Mouse (Mus musculus) heart, embryonic 11.5 days (tissue): ENCODE data around the gene App. TPM values are rescaled to one million over a fixed set of nuclear protein-coding genes. Genes with fewer than 3 reads are reported as not detected.
A peak's percentile ranks its signal among the peaks of the same experiment; 100 is the strongest.

Experiments used
- ATAC-seq: fragments of 200-750 bp; cut with Nextera tagmentation; replicated peaks from 2 replicates; pipeline ENCODE4 v1.8.0; 2017; ENCODE audit warnings: moderate library complexity; ENCODE audit not compliant: insufficient number of reproducible peaks, low FRiP score, low TSS enrichment
- H3K27ac ChIP-seq: fragments of 300-500 bp; sonication (generic); 2 replicates; pipeline ENCODE4 v1.5.1; 2014; ENCODE audit warnings: mild to moderate bottlenecking, low read depth, low read length
- H3K27me3 ChIP-seq: fragments of 300-500 bp; sonication (generic); 2 replicates; pipeline ENCODE4 v1.6.1; 2014; ENCODE audit warnings: mild to moderate bottlenecking, low read length, mixed read lengths; ENCODE audit not compliant: control insufficient read depth, insufficient read depth
- H3K36me3 ChIP-seq: fragments of 300-500 bp; sonication (generic); 2 replicates; pipeline ENCODE4 v1.6.1; 2014; ENCODE audit warnings: mild to moderate bottlenecking, low read length, moderate library complexity, mixed read lengths; ENCODE audit not compliant: control insufficient read depth, insufficient read depth
- H3K4me1 ChIP-seq: fragments of 300-500 bp; sonication (generic); 2 replicates; pipeline ENCODE4 v1.6.1; 2014; ENCODE audit warnings: low read length; ENCODE audit not compliant: control insufficient read depth, insufficient read depth
- H3K4me2 ChIP-seq: fragments of 300-500 bp; sonication (generic); 2 replicates; pipeline ENCODE4 v1.6.1; 2014; ENCODE audit warnings: mild to moderate bottlenecking, moderate library complexity
- H3K4me3 ChIP-seq: fragments of 300-500 bp; sonication (generic); 2 replicates; pipeline ENCODE4 v1.5.1; 2014; ENCODE audit warnings: low read depth, low read length
- H3K9ac ChIP-seq: fragments of 300-500 bp; sonication (generic); 2 replicates; pipeline ENCODE4 v1.6.1; 2014; ENCODE audit warnings: mild to moderate bottlenecking, low read depth, low read length, moderate library complexity
- H3K9me3 ChIP-seq: fragments of 300-500 bp; sonication (generic); replicated peaks from 2 replicates; pipeline ENCODE4 v1.6.1; 2016; ENCODE audit warnings: low read length; ENCODE audit not compliant: control insufficient read depth
- WGBS: fragments of 180-500 bp; shearing (Covaris S2); extraction: QIAGEN DNeasy Blood & Tissue Kit; methylation state at CpG from one replicate; pipeline ENCODE4 v1.1.7; 2014; ENCODE audit not compliant: insufficient replicate concordance; 5-methylcytosine and 5-hydroxymethylcytosine counted together
- polyA plus RNA-seq: library from polyadenylated mRNA; unstranded; fragments of >200 nt; fragmentation: Nextera tagmentation; extraction: Ambion mirVana; gene quantifications from 2 replicates; pipeline ENCODE4 v1.2.1, GENCODE M21; 2014

App gene
- polyA plus RNA-seq, 1 experiment from 2014 or later: 143 TPM

- H3K27me3 ChIP-seq: no peaks in the 10 kb centered on the region
- WGBS: 62% methylated on average over 13 of the region's 13 CpGs
- no peak overlapping the region for H3K27ac ChIP-seq
- H3K4me3 ChIP-seq: no peak overlapping the region
- H3K4me1 ChIP-seq: peaks cover 9% of the 10 kb centered on the region
- no peak overlapping the region for H3K4me2 ChIP-seq
- no peaks in the 10 kb centered on the region for H3K9me3 ChIP-seq
- 0 out of 2 replicates have a peak, but pooled peaks have one; percentile 39 for ATAC-seq
- H3K9ac ChIP-seq: no peak overlapping the region
- no peaks in the 10 kb centered on the region for H3K36me3 ChIP-seq
Observed at GRCm38 (mm10) chr16:85110428-85110827, 63.1 kb downstream of the App start.

GRCm38 (mm10) chr16:85108486-85108885 is 65.1 kb downstream of the App start:
- H3K27me3 ChIP-seq: no peaks in the 10 kb centered on the region
- no peak overlapping the region for H3K27ac ChIP-seq
- no peaks in the 10 kb centered on the region for H3K36me3 ChIP-seq
- H3K9ac ChIP-seq: no peak overlapping the region
- H3K4me1 ChIP-seq: peaks cover 10% of the 10 kb centered on the region
- no peak overlapping the region for H3K4me2 ChIP-seq
- ATAC-seq: no peak
- H3K4me3 ChIP-seq: no peak overlapping the region
- WGBS: 84% methylated on average over 7 of the region's 7 CpGs
- no peaks in the 10 kb centered on the region for H3K9me3 ChIP-seq

GRCm38 (mm10) chr16:85106644-85107323 is 66.8 kb downstream of the App start:
- no peak overlapping the region for H3K27ac ChIP-seq
- H3K36me3 ChIP-seq: no peaks in the 10 kb centered on the region
- H3K4me3 ChIP-seq: no peak overlapping the region
- 87% methylated on average over 9 of the region's 9 CpGs for WGBS
- ATAC-seq: no peak
- H3K4me1 ChIP-seq: peaks cover 10% of the 10 kb centered on the region
- no peak overlapping the region for H3K4me2 ChIP-seq
- H3K9ac ChIP-seq: no peak overlapping the region
- no peaks in the 10 kb centered on the region for H3K27me3 ChIP-seq
- no peaks in the 10 kb centered on the region for H3K9me3 ChIP-seq

- Histone ChIP-seq H3K9ac (no peak overlapping the region), H3K27me3 (no peaks in the 10 kb centered on the region), H3K4me1 (peaks cover 6% of the 10 kb centered on the region), H3K27ac (no peak overlapping the region), H3K4me3 (no peak overlapping the region), H3K4me2 (no peak overlapping the region), H3K9me3 (no peaks in the 10 kb centered on the region), H3K36me3 (no peaks in the 10 kb centered on the region)
- WGBS: 68% methylated on average over 4 of the region's 4 CpGs
- ATAC-seq: no peak
Observed at GRCm38 (mm10) chr16:85105603-85106002, 68.0 kb downstream of the App start.

GRCm38 (mm10) chr16:85103116-85103787 is 70.3 kb downstream of the App start:
- Histone ChIP-seq H3K27me3 (no peaks in the 10 kb centered on the region), H3K4me2 (no peak overlapping the region), H3K9me3 (no peaks in the 10 kb centered on the region), H3K36me3 (no peaks in the 10 kb centered on the region), H3K4me1 (peaks cover 9% of the 10 kb centered on the region), H3K9ac (no peak overlapping the region), H3K27ac (no peak overlapping the region), H3K4me3 (no peak overlapping the region)
- 78% methylated on average over 13 of the region's 13 CpGs for WGBS
- ATAC-seq: no peak

GRCm38 (mm10) chr16:85101544-85101943 is 72.0 kb downstream of the App start:
- H3K4me3 ChIP-seq: no peak overlapping the region
- peaks cover 9% of the 10 kb centered on the region for H3K4me1 ChIP-seq
- H3K4me2 ChIP-seq: no peak overlapping the region
- no peaks in the 10 kb centered on the region for H3K27me3 ChIP-seq
- 71% methylated on average over 3 of the region's 3 CpGs for WGBS
- H3K9ac ChIP-seq: no peak overlapping the region
- H3K27ac ChIP-seq: no peak overlapping the region
- H3K9me3 ChIP-seq: no peaks in the 10 kb centered on the region
- no peaks in the 10 kb centered on the region; the same call in 1 of the 2 replicates for H3K36me3 ChIP-seq
- no peak for ATAC-seq

GRCm38 (mm10) chr16:85100806-85101205 is 72.8 kb downstream of the App start:
- no peak for ATAC-seq
- Histone ChIP-seq H3K4me1 (peaks cover 9% of the 10 kb centered on the region), H3K27me3 (no peaks in the 10 kb centered on the region), H3K9ac (no peak overlapping the region), H3K27ac (no peak overlapping the region), H3K36me3 (no peaks in the 10 kb centered on the region; the same call in 1 of the 2 replicates), H3K4me2 (no peak overlapping the region), H3K4me3 (no peak overlapping the region), H3K9me3 (no peaks in the 10 kb centered on the region)
- WGBS: 48% methylated on average over 3 of the region's 3 CpGs

GRCm38 (mm10) chr16:85099487-85099886 is 74.1 kb downstream of the App start:
- H3K4me3 ChIP-seq: no peak overlapping the region
- ATAC-seq: no peak
- H3K4me1 ChIP-seq: peaks cover 9% of the 10 kb centered on the region
- peak overlapping the region; percentile 66 for H3K27ac ChIP-seq
- no peak overlapping the region for H3K9ac ChIP-seq
- H3K27me3 ChIP-seq: no peaks in the 10 kb centered on the region
- H3K9me3 ChIP-seq: no peaks in the 10 kb centered on the region
- no peak overlapping the region for H3K4me2 ChIP-seq
- no peaks in the 10 kb centered on the region; the same call in 1 of the 2 replicates for H3K36me3 ChIP-seq
- WGBS: 23% methylated on average over 7 of the region's 7 CpGs
